Mouse (Mus musculus): ENCODE data around the gene Wwp2.

DNA sequence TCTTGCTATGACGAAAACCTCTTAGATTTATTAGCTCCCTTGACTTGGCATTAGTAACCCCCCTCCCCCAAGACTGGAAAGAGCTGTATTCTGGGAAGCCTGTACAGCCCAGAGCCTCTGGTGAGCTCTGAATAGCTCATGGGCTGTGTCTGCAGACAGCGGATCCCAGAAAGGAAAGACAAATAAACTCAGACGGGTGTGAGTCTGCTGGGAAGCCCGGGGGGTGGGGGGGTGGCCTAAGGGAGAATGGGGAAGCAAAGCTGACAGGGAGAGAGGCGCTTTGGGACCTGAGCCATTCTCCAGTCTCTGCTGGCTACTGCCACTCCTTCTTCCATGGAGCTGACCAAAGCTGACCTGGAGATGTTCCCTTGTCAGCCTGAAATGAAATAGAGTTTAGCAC, 53.8 kb downstream of the Wwp2 start:
- TF ChIP-seq CTCF (IDR thresholded peaks at IDR 0.05; ENCODE audit: low read depth) (no peak), EP300 (optimal IDR thresholded peaks at IDR 0.05) (no peak)

All from stomach, postnatal 0 days (tissue).